Mouse (Mus musculus) heart, embryonic 10.5 days (tissue): ENCODE results near the gene Fgfr2. TPM values are rescaled to one million over a fixed set of nuclear protein-coding genes. Genes with fewer than 3 reads are reported as not detected.
A peak's percentile ranks its signal among the peaks of the same experiment; 100 is the strongest.

Experiments used
- DNase-seq: peaks from one replicate; pipeline ENCODE4 v3.0.0-alpha.2; 2017; ENCODE audit warnings: low spot score
- H3K27ac ChIP-seq: fragments of 300-500 bp; sonication (generic); 2 replicates; pipeline ENCODE4 v1.5.1; 2016; ENCODE audit warnings: mild to moderate bottlenecking
- H3K27me3 ChIP-seq: fragments of 300-500 bp; sonication (generic); 2 replicates; pipeline ENCODE4 v1.6.1; 2016; ENCODE audit warnings: mild to moderate bottlenecking; ENCODE audit not compliant: poor library complexity, insufficient read depth, severe bottlenecking
- H3K36me3 ChIP-seq: fragments of 300-500 bp; sonication (generic); 2 replicates; pipeline ENCODE4 v1.6.1; 2016; ENCODE audit warnings: mild to moderate bottlenecking, moderate library complexity
- H3K4me1 ChIP-seq: fragments of 300-500 bp; sonication (generic); 2 replicates; pipeline ENCODE4 v1.6.1; 2016; ENCODE audit warnings: mild to moderate bottlenecking
- H3K4me3 ChIP-seq: fragments of 300-500 bp; sonication (generic); 2 replicates; pipeline ENCODE4 v1.5.1; 2016; ENCODE audit warnings: mild to moderate bottlenecking, moderate library complexity
- H3K9me3 ChIP-seq: fragments of 300-500 bp; sonication (generic); 2 replicates; pipeline ENCODE4 v1.6.1; 2016; ENCODE audit warnings: mild to moderate bottlenecking, moderate library complexity
- WGBS: fragments of 180-500 bp; shearing (Covaris S2); methylation state at CpG from one replicate; pipeline ENCODE4 v1.1.7; 2016; 5-methylcytosine and 5-hydroxymethylcytosine counted together
- polyA plus RNA-seq: library from polyadenylated mRNA; unstranded; fragments of >200 nt; fragmentation: Nextera tagmentation; extraction: Ambion mirVana; gene quantifications from 2 replicates; pipeline ENCODE4 v1.2.1, GENCODE M21; 2016

Gene Fgfr2
- polyA plus RNA-seq, 1 experiment from 2014 or later, result 46.6 TPM

DNA sequence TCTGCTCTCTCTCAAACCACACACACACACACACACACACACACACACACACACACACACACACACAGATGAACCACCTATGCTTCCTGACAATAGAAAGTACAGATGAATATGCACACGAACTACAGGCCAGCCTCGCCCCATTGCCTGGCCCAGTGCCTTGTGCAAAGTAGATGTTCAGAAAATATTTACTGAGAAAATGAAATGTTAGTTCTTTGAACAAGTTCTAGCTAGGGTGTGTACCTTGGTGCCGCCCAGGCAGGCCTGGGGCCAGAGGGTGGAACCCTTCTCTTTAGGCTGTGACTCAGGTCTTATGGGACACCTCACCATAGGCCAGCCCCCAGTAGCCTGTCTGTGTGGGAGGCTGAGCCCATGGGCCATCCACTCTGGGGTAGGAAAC, 891.7 kb downstream of the Fgfr2 start:
- H3K4me3 ChIP-seq, result no peak overlapping the region
- H3K36me3 ChIP-seq, result no peaks in the 10 kb centered on the region
- H3K27ac ChIP-seq, result no peak overlapping the region
- 75% methylated on average over 3 of the region's 3 CpGs for WGBS
- H3K4me1 ChIP-seq, result peaks cover 31% of the 10 kb centered on the region
- no peaks in the 10 kb centered on the region for H3K27me3 ChIP-seq
- no peaks in the 10 kb centered on the region for H3K9me3 ChIP-seq
- no peak for DNase-seq

DNA sequence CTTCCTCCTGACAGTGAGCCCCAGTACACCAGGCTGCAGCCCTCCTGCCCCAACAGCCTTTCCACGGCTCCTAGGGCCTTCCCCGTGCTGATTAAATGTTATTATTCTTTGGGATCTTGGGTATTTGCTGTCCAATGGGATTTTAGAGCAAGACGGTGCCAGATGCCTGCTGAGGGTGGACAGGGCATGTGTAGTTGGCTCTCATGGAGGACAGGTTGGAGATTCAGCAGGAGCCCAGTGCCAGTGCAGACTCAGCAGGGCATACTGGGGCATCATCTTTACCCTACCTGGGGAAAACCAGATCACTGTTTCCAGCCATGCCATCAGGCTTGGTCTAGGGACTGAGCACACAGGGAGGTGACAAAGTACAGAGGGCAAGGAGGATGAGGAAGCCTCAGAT, 892.2 kb downstream of the Fgfr2 start:
- Histone ChIP-seq H3K4me3 (no peak overlapping the region), H3K27ac (peak overlapping the region; percentile 17; the same call in 1 of the 2 replicates), H3K36me3 (no peaks in the 10 kb centered on the region), H3K9me3 (no peaks in the 10 kb centered on the region), H3K27me3 (peaks cover 3% of the 10 kb centered on the region; the same call in 1 of the 2 replicates), H3K4me1 (peaks cover 31% of the 10 kb centered on the region)
- 81% methylated on average over 3 of the region's 3 CpGs for WGBS
- no peak for DNase-seq

DNA sequence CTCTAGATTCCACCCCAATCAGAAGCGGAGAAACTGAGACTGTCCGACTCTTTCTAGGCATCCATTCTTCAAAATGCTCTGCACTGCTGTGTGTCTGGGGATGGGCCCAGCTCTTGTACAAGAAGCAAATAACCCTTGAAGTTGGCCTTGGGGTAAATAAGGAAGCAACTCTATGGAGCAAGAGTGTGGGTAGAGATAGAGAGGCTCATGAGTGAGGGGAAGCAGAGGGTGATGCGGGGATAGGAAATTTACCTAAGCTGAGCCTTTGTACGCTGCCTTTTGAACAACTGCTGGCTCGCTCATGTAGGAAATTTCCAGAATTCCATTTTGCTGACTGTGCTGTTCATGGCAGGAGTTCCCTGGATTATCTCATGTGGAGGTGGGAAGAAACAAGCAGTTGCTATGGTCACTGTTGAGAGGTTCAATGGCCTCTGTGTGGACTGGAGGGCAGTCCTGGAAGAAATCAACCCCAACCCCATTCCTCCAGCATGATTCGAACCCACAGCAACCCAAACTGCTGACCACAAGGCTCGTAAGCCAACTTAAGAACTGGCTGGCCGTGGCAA, 896.0 kb downstream of the Fgfr2 start:
- no peaks in the 10 kb centered on the region for H3K36me3 ChIP-seq
- H3K9me3 ChIP-seq, result no peaks in the 10 kb centered on the region
- H3K4me1 ChIP-seq, result peaks cover 14% of the 10 kb centered on the region; the same call in 1 of the 2 replicates
- H3K27me3 ChIP-seq, result peaks cover 14% of the 10 kb centered on the region; the same call in 1 of the 2 replicates
- H3K4me3 ChIP-seq, result no peak overlapping the region
- 75% methylated on average over 8 of the region's 8 CpGs for WGBS
- no peak overlapping the region for H3K27ac ChIP-seq
- DNase-seq, result no peak

DNA sequence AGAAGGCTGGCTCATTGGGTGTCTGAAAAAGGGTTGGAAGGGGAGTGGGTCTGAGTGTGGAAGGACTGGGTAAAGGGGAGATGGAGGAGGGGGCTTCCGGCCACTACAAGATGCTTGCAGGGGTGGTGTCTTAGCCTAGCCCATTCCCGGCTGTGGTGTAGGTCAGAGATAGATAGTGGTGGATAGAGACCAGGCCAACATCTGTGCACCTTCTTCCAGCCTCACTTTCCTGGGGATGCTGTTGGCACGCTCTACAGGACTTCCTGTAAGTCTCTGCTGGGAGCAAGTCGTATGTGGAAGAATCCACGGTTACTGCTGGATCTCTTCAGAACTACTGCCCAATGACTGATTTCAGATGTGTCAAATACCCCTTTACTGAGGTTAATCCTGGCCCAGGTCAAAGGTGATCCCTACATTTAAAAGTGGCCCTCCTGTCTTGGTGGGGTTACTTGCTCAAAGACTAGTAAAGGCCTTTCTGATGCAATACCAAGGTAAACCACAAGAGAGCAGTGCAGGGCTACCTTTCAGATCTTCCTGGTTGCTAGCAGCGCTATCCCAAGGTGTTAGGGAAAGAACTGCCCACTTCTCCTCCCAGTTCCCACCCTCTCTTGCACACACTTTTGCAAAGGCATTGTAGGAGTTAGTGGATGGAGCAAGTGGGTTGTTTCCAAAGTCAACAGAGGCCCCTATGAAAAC, 896.6 kb downstream of the Fgfr2 start:
- WGBS, result 52% methylated on average over 6 of the region's 6 CpGs
- Histone ChIP-seq H3K4me3 (no peak overlapping the region), H3K27ac (no peak overlapping the region), H3K4me1 (peaks cover 14% of the 10 kb centered on the region; the same call in 1 of the 2 replicates), H3K9me3 (no peaks in the 10 kb centered on the region), H3K27me3 (peaks cover 14% of the 10 kb centered on the region; the same call in 1 of the 2 replicates), H3K36me3 (no peaks in the 10 kb centered on the region)
- DNase-seq, result no peak

DNA sequence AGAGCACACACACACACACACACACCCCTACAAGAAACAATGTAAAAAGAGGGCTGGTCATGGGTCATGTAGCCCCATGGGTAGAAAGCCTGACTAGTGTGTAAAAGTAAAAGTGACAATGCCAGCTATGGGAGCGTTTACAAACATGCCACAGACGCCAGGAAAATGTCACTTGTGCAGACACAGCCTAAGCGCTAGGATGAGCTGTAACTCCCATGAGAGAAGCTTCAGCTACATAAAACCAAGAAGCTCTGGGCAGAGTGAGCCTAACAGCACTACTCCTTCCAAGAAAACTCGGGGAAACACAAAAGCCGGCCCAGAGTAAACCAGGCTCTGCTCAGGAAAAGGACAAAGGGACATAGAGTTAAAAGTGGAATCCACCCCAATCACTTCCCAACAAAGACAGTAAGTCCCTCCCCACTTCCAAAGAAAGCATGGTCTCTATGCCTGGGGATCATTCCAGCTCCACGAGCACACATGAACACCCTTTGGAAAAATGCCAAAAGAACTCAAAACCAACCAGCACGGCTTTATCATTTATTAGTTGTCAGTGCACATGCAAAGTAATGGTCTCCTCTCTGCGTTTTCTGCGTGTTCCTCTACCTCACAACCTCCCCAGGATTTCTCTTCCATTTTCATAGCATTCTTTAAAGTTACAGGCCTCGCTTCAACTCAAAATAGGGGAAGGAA, 899.6 kb downstream of the Fgfr2 start:
- no peak for DNase-seq
- H3K27me3 ChIP-seq, result peaks cover 14% of the 10 kb centered on the region; the same call in 1 of the 2 replicates
- 68% methylated on average over 10 of the region's 10 CpGs for WGBS
- H3K9me3 ChIP-seq, result no peaks in the 10 kb centered on the region
- 0 out of 2 replicates have a peak, but pooled peaks cover 4% of the 10 kb centered on the region for H3K4me1 ChIP-seq
- no peak overlapping the region for H3K4me3 ChIP-seq
- no peak overlapping the region for H3K27ac ChIP-seq
- H3K36me3 ChIP-seq, result no peaks in the 10 kb centered on the region

DNA sequence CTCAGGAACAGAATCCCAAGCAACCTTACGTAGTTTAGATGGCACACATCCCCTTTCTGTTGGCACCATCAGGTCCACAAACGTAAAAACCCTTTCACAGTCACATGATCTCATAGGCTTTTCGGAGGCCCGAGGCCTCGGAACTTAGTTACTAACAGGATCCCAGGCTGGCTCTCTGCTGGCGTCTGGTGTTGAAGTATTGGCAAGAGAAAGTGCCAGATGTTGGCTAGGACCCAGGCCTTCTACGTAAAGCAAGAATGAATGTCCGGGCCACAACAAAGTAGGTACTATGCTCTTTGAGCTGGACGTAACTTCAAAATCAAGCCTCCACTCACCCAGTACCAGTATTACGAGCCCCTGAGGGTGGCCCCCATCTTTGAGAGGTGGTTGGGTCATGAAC, 909.1 kb downstream of the Fgfr2 start:
- Histone ChIP-seq H3K27ac (no peak overlapping the region), H3K36me3 (no peaks in the 10 kb centered on the region), H3K4me1 (no peaks in the 10 kb centered on the region), H3K4me3 (no peak overlapping the region), H3K9me3 (no peaks in the 10 kb centered on the region), H3K27me3 (peaks cover 38% of the 10 kb centered on the region)
- WGBS, result 73% methylated on average over 10 of the region's 10 CpGs
- DNase-seq, result no peak

DNA sequence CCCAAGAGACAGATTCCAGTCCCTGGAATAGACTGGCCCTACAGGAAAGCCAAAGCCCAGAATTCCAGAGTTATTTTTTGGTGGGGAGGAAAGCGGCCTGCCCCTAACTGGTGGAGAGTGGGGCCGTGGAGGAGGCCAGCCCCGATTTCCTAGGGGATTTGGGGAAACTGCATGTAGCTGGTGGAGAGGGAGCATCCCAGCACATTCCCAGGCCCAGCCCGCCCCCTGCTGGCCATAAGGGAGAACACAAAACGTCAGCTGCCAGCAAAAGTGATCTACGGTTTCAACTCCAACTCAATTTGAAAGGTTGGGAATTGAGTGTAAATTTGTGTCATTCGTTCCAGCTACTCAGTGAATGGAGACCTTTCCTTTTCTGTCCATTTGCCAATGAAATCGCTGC, 909.7 kb downstream of the Fgfr2 start:
- H3K4me1 ChIP-seq, result no peaks in the 10 kb centered on the region
- no peak overlapping the region for H3K4me3 ChIP-seq
- H3K27me3 ChIP-seq, result peaks cover 41% of the 10 kb centered on the region
- 12% methylated on average over 8 of the region's 8 CpGs for WGBS
- DNase-seq, result no peak
- H3K9me3 ChIP-seq, result no peaks in the 10 kb centered on the region
- H3K27ac ChIP-seq, result no peak overlapping the region
- H3K36me3 ChIP-seq, result no peaks in the 10 kb centered on the region

DNA sequence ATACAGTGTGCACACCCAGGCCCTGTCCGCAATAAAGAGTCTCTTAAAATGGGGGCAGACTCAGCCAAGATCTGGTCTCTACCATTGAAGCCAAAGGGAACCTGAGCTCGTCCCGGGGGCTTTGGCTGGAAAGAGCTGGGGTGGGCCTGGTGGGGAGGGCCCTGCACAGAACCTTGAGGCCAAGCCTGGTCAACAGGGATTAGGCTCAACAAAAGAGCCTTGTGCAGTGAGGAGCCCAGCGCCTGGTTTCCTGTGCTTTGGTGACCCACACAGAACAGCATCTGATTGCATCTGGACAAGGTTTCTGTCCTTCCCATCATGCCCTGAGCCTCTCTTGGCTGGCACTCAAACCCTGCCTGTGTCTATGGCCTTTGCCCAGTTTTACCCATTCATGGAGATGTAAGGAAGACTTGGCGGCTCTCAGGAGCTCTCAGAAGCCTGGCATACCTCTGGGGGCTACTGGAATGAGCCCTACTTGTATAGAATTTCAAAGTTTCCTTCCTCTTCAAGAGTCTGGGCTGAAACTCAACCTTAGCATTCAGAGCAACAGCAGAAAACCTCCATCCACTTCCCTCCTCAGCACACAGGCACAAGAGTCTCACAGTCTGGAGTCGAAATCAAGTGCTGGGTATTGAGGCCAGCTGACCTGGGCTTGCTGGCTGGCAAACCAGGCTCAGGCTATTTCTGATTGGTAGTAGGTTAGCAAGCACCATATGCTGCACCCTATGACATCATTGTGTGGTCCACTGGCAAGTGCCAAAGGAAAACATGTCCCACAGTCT, 911.0 kb downstream of the Fgfr2 start:
- H3K27me3 ChIP-seq, result peaks cover 41% of the 10 kb centered on the region
- no peaks in the 10 kb centered on the region for H3K9me3 ChIP-seq
- DNase-seq, result no peak
- H3K4me3 ChIP-seq, result no peak overlapping the region
- 78% methylated on average over 6 of the region's 6 CpGs for WGBS
- no peaks in the 10 kb centered on the region for H3K4me1 ChIP-seq
- H3K27ac ChIP-seq, result no peak overlapping the region
- H3K36me3 ChIP-seq, result no peaks in the 10 kb centered on the region

DNA sequence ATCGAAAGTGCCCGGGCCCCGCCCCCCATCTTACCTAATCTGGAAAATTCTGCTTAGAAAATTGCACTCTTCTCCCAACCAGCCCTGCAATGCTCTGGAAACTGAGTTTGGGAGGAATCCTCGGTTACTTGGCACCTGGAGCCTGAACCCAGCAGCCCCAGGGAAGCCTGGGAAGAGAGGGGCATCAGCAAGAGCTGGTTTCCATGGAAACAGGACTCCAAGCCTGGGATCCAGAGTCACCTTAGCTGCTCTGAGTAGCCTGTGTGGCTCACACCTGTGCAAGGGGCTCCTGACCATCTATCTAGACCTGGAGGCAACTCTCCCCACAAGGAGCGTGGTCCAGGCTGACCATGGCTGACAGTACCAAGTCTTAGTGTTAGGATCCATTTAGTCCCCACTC, 912.5 kb downstream of the Fgfr2 start:
- H3K36me3 ChIP-seq, result no peaks in the 10 kb centered on the region
- DNase-seq, result no peak
- H3K9me3 ChIP-seq, result no peaks in the 10 kb centered on the region
- peaks cover 38% of the 10 kb centered on the region for H3K27me3 ChIP-seq
- H3K27ac ChIP-seq, result no peak overlapping the region
- 78% methylated on average over 5 of the region's 5 CpGs for WGBS
- no peak overlapping the region for H3K4me3 ChIP-seq
- no peaks in the 10 kb centered on the region for H3K4me1 ChIP-seq

DNA sequence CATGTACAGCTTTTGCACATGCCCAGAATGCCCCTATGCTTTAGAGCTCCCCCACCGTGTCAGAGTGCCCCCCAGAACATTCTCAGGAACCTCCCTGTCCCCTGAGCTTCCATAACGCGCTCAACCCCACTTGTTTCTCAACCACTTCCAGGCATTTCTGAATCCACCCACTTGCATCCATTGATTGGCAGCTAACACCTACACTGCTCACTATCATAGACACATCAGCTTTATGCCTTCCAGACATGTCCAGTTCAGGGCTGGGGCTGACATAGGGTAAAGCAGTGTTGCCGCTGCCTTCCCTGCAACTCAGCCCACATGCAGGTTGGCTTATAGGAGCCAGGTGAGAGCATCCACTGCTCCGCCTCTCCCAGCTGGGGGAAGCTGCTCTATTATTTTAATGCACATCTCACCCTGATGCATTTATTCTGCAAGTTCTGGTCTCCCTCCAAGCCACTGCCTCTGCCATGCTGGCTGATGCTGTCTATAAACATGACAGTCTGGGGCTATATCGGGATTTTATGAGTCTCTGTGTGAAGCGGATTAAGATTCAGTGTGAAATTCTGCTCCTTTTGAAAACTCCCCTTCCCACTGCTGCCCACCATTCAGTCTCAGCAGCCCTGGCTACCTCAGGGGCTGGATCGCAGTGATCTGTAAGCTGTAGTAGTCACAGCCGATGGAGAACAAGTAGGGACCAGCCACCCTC, 914.1 kb downstream of the Fgfr2 start:
- H3K4me1 ChIP-seq, result no peaks in the 10 kb centered on the region
- WGBS, result 81% methylated on average over 9 of the region's 9 CpGs
- no peaks in the 10 kb centered on the region for H3K9me3 ChIP-seq
- H3K36me3 ChIP-seq, result no peaks in the 10 kb centered on the region
- H3K27me3 ChIP-seq, result peaks cover 38% of the 10 kb centered on the region
- no peak overlapping the region for H3K4me3 ChIP-seq
- no peak for DNase-seq
- H3K27ac ChIP-seq, result no peak overlapping the region

DNA sequence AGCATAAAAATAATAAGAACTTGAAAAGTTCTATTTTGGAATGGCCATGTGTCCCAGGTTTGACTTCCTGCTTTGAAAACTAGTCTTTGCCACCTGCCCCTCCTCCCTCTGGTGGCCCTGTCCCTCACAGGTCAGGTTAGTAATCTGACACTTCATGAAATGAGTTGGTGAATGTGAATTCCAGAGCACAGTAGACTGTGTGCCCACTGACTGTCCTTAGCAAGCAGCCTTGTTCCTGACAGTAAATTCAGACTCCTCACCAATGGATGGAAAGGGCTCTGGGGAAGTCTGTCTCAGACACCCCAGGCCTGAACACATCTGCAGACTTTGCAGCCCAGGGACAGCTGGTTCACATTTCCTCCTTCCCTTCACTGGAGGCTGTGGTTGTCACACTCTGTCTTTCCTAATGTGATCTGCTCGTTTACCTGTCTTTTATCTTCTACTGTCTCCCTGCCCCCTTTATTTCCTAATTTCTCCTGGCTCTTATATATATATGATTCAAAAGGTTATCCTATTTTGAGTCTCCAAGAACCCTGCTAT, 919.0 kb downstream of the Fgfr2 start:
- WGBS, result 39% methylated on average over 1 of the region's 1 CpGs
- Histone ChIP-seq H3K27ac (no peak overlapping the region), H3K36me3 (no peaks in the 10 kb centered on the region), H3K9me3 (no peaks in the 10 kb centered on the region), H3K4me1 (no peaks in the 10 kb centered on the region), H3K27me3 (peaks cover 14% of the 10 kb centered on the region; the same call in 1 of the 2 replicates), H3K4me3 (no peak overlapping the region)
- no peak for DNase-seq

DNA sequence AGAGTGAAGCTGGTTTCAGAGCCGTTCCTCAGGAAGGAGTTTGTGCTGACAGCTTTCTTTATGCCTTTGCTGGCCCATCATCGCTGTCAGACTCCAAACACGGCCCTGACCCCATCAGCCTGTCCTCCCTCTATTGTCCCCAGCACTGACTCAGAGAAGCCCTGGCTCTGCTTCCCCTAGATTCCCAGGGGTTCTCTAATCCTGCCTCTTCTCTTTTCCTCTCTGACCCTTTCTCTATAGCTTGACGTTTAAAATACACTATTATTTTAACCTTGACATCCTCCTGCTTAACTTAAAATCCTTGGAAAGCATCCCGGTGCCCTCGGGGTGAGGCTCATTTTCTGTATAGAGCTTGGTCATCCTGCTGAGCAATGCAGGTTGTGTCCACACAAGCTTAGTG, 923.5 kb downstream of the Fgfr2 start:
- DNase-seq, result no peak
- 55% methylated on average over 6 of the region's 6 CpGs for WGBS
- Histone ChIP-seq H3K27me3 (peaks cover 10% of the 10 kb centered on the region; the same call in 1 of the 2 replicates), H3K9me3 (no peaks in the 10 kb centered on the region), H3K36me3 (no peaks in the 10 kb centered on the region), H3K4me1 (peaks cover 2% of the 10 kb centered on the region; the same call in 1 of the 2 replicates), H3K4me3 (no peak overlapping the region), H3K27ac (no peak overlapping the region)
